Mouse (Mus musculus): ENCODE results near the gene Wdr1. TPM values are rescaled to one million over a fixed set of nuclear protein-coding genes. Genes with fewer than 3 reads are reported as not detected.
"Not testable (repeated sequence)": the region's sequence is repeated elsewhere in the genome, so short reads cannot be mapped to it uniquely, and the experiment has no call there.

Wdr1 gene
- total and polyA plus RNA-seq, 3 experiments = 107 to 153 (median 121) TPM

DNA sequence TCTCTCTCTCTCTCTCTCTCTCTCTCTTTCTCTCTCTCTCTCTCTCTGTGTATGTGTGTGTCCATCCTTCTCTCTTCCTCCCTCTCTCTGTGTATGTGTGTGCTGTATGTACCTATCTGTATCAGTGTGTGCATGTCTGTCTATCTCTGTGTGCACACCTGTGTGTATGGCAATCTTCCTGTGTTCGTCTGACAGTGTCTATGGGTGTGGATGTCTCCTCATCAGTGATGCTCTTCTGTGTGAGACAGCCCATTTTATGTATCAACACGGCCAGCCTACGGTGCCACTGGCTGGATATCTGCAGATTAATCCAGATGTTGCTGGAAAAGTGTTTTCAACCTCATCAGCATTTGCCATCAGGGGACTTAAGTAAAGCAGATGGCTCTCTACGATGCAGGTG, 75.8 kb downstream of the Wdr1 start:
- Histone ChIP-seq H3K9me3 (replicated peaks) (no peaks in the 10 kb centered on the region), H3K27me3 (ENCODE audit: insufficient read depth, low read length) (peaks cover 41% of the 10 kb centered on the region), H3K4me3 (ENCODE audit: low read depth, low read length) (no peak overlapping the region), H3K36me3 (replicated peaks) (no peaks in the 10 kb centered on the region), H3K4me1 (ENCODE audit: insufficient read depth, low read depth, low read length) (peaks cover 50% of the 10 kb centered on the region)
- no peak for ATAC-seq (ENCODE audit: extremely low read depth, insufficient number of reproducible peaks, low FRiP score, poor library complexity, severe bottlenecking)
- TF ChIP-seq GATA1 (IDR thresholded peaks at IDR 0.05; ENCODE audit: borderline replicate concordance, low read length) (no peak), CTCF (IDR thresholded peaks at IDR 0.05; ENCODE audit: low read depth, low read length) (no peak), POLR2AphosphoS5 (IDR thresholded peaks at IDR 0.05; ENCODE audit: insufficient replicate concordance, low read depth, low read length) (no peak), TAL1 (conservative IDR thresholded peaks at IDR 0.05; ENCODE audit: low read depth, low read length) (no peak), GATA2 (IDR thresholded peaks at IDR 0.05; ENCODE audit: borderline replicate concordance, low read depth, low read length) (no peak)
- no peak for DNase-seq (ENCODE audit: low spot score)

- H3K4me3 ChIP-seq (ENCODE audit: low read depth, low read length) = no peak overlapping the region
- no peaks in the 10 kb centered on the region for H3K36me3 ChIP-seq (replicated peaks)
- H3K9me3 ChIP-seq (replicated peaks) = no peaks in the 10 kb centered on the region
- peaks cover 62% of the 10 kb centered on the region for H3K4me1 ChIP-seq (ENCODE audit: insufficient read depth, low read depth, low read length)
- DNase-seq (ENCODE audit: low spot score) (no peak), ATAC-seq (ENCODE audit: extremely low read depth, insufficient number of reproducible peaks, low FRiP score, poor library complexity, severe bottlenecking) (no peak)
- H3K27me3 ChIP-seq (ENCODE audit: insufficient read depth, low read length) = peaks cover 32% of the 10 kb centered on the region
- no peak for TF ChIP-seq CTCF (IDR thresholded peaks at IDR 0.05; ENCODE audit: low read depth, low read length)
- TF ChIP-seq GATA1 (IDR thresholded peaks at IDR 0.05; ENCODE audit: borderline replicate concordance, low read length) = no peak
- TF ChIP-seq TAL1 (conservative IDR thresholded peaks at IDR 0.05; ENCODE audit: low read depth, low read length) = no peak
- no peak for TF ChIP-seq GATA2 (IDR thresholded peaks at IDR 0.05; ENCODE audit: borderline replicate concordance, low read depth, low read length)
- no peak for TF ChIP-seq POLR2AphosphoS5 (IDR thresholded peaks at IDR 0.05; ENCODE audit: insufficient replicate concordance, low read depth, low read length)
Observed at GRCm38 (mm10) chr5:38485946-38486345, 77.1 kb downstream of the Wdr1 start.

DNA sequence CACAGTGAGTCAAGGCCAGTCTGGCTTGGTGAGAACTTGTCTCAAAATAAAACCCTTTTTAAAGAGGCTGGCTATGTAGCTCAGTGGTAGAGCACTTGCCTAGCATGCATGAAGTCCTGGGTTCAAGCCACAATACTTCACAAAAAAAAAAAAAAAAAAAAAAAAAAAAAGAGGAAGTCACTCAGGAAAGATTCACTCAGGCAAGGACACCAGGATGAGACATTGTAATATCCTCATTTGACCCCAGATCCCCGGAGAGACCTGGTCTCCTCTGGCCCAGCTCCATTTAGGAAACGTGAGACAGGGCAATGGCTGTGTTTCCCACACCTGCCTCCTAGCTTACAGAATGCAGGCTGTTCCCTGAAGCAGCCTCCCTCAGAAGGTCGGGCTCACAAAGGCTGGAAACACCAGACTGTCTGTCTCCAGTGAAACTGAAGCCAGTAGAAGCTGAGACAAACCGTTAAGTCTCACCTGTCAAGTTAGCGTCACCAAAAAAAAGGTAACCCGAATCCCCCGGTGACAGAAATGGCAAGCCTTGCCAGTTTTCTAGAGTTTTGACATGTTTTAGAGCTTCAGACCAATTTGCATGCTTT, 79.4 kb downstream of the Wdr1 start:
- no peak for ATAC-seq (ENCODE audit: extremely low read depth, insufficient number of reproducible peaks, low FRiP score, poor library complexity, severe bottlenecking)
- Histone ChIP-seq H3K36me3 (replicated peaks) (no peaks in the 10 kb centered on the region), H3K27me3 (ENCODE audit: insufficient read depth, low read length) (peaks cover 14% of the 10 kb centered on the region), H3K4me1 (ENCODE audit: insufficient read depth, low read depth, low read length) (peaks cover 74% of the 10 kb centered on the region), H3K4me3 (ENCODE audit: low read depth, low read length) (no peak overlapping the region), H3K9me3 (replicated peaks) (no peaks in the 10 kb centered on the region)
- TF ChIP-seq TAL1 (conservative IDR thresholded peaks at IDR 0.05; ENCODE audit: low read depth, low read length) (no peak), POLR2AphosphoS5 (IDR thresholded peaks at IDR 0.05; ENCODE audit: insufficient replicate concordance, low read depth, low read length) (no peak), GATA1 (IDR thresholded peaks at IDR 0.05; ENCODE audit: borderline replicate concordance, low read length) (no peak), GATA2 (IDR thresholded peaks at IDR 0.05; ENCODE audit: borderline replicate concordance, low read depth, low read length) (no peak), CTCF (IDR thresholded peaks at IDR 0.05; ENCODE audit: low read depth, low read length) (no peak)
- no peak for DNase-seq (ENCODE audit: low spot score)

DNA sequence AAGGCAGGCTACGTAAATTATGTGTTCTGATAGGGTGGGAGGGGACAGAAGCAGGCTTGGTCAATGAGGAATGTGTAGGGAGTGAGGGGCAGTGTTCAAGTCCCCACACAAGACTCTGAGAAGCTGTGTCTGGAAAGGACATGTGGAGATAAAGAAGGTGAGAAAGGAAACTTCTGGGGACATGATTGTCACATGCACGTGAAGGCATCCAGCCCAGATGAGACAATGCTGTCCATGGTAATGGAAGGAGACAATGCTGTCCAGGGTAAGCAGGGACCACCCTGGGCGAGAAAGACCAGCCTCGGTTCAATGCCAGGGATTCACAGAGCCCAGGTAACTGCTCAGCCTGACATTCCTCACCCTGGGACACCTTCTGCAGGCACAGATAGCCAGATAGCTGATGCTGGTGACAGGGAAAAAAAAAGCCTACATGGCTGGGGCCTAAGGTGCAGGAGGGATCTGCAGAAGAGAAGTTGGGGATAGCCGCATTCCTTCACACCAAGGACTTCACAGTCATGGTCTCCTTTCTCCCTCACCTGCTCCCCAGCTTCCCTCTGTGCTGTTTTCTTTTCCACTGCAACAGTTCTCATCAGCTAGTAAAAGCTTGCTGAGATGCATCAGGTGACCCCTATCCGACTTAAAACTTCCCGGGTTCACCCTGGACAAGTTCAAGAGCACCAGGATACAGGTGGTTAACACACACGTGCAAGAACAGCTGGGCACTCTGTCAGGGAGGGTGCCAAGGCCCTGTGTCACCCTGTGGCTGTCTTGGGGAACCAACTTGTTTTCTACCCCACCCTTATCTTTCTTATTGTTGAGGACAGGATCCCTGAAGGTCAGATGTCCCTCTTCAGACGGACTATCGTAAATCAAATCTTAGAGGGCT, 82.0 kb downstream of the Wdr1 start:
- 0 out of 2 replicates have a peak, but pooled peaks cover 2% of the 10 kb centered on the region for H3K27me3 ChIP-seq (ENCODE audit: insufficient read depth, low read length)
- H3K36me3 ChIP-seq (replicated peaks) = peaks cover 20% of the 10 kb centered on the region
- ATAC-seq (ENCODE audit: extremely low read depth, insufficient number of reproducible peaks, low FRiP score, poor library complexity, severe bottlenecking) (no peak), DNase-seq (ENCODE audit: low spot score) (no peak)
- peaks cover 80% of the 10 kb centered on the region for H3K4me1 ChIP-seq (ENCODE audit: insufficient read depth, low read depth, low read length)
- H3K4me3 ChIP-seq (ENCODE audit: low read depth, low read length) = no peak overlapping the region; the same call in 1 of the 2 replicates
- H3K9me3 ChIP-seq (replicated peaks) = no peaks in the 10 kb centered on the region
- TF ChIP-seq GATA1 (IDR thresholded peaks at IDR 0.05; ENCODE audit: borderline replicate concordance, low read length) = no peak
- no peak for TF ChIP-seq POLR2AphosphoS5 (IDR thresholded peaks at IDR 0.05; ENCODE audit: insufficient replicate concordance, low read depth, low read length)

- Histone ChIP-seq H3K4me1 (ENCODE audit: insufficient read depth, low read depth, low read length) (peaks cover 77% of the 10 kb centered on the region), H3K36me3 (replicated peaks) (peaks cover 23% of the 10 kb centered on the region), H3K9me3 (replicated peaks) (peaks cover 3% of the 10 kb centered on the region; the same call in 1 of the 2 replicates), H3K27me3 (ENCODE audit: insufficient read depth, low read length) (no peaks in the 10 kb centered on the region), H3K4me3 (ENCODE audit: low read depth, low read length) (peak overlapping the region; percentile 71)
- TF ChIP-seq CTCF (IDR thresholded peaks at IDR 0.05; ENCODE audit: low read depth, low read length) (no peak), GATA1 (IDR thresholded peaks at IDR 0.05; ENCODE audit: borderline replicate concordance, low read length) (no peak), GATA2 (IDR thresholded peaks at IDR 0.05; ENCODE audit: borderline replicate concordance, low read depth, low read length) (no peak), POLR2AphosphoS5 (IDR thresholded peaks at IDR 0.05; ENCODE audit: insufficient replicate concordance, low read depth, low read length) (no peak), TAL1 (conservative IDR thresholded peaks at IDR 0.05; ENCODE audit: low read depth, low read length) (no peak)
- ATAC-seq (ENCODE audit: extremely low read depth, insufficient number of reproducible peaks, low FRiP score, poor library complexity, severe bottlenecking) (peak; percentile 43), DNase-seq (ENCODE audit: low spot score) (peak; percentile 54)
Observed at GRCm38 (mm10) chr5:38479908-38480725, 82.9 kb downstream of the Wdr1 start.

GRCm38 (mm10) chr5:38479545-38479907, 83.5 kb downstream of the Wdr1 start:
- ATAC-seq (ENCODE audit: extremely low read depth, insufficient number of reproducible peaks, low FRiP score, poor library complexity, severe bottlenecking); H3K9me3 ChIP-seq (replicated peaks); DNase-seq (ENCODE audit: low spot score); H3K27me3 ChIP-seq (ENCODE audit: insufficient read depth, low read length): not testable (repeated sequence)
- H3K36me3 ChIP-seq (replicated peaks) = peaks cover 23% of the 10 kb centered on the region
- H3K4me3 ChIP-seq (ENCODE audit: low read depth, low read length) = peak overlapping the region; percentile 71
- peaks cover 72% of the 10 kb centered on the region for H3K4me1 ChIP-seq (ENCODE audit: insufficient read depth, low read depth, low read length)
